Mouse (Mus musculus) liver, embryonic 14.5 days (tissue): ENCODE data around the gene Arpc4. TPM values are rescaled to one million over a fixed set of nuclear protein-coding genes. Genes with fewer than 3 reads are reported as not detected.

Experiments
- ATAC-seq: fragments of 200-750 bp; cut with Nextera tagmentation; 2 replicates; pipeline ENCODE4 v1.8.0; 2017; ENCODE audit warnings: moderate number of reproducible peaks, mild to moderate bottlenecking, moderate library complexity; ENCODE audit not compliant: insufficient read depth
- DNase-seq, 3 experiments: peaks; one replicate each; pipeline ENCODE4 v3.0.0-alpha.2; 2012 to 2013; ENCODE audit warnings: low read depth in 3 of 3, low spot score in 3 of 3
- H3K27ac ChIP-seq: fragments of 300-500 bp; sonication (generic); 2 replicates; pipeline ENCODE4 v1.5.1; 2014; ENCODE audit warnings: moderate library complexity, mild to moderate bottlenecking, control low read depth, inconsistent platforms
- H3K27me3 ChIP-seq: fragments of 300-500 bp; sonication (generic); 2 replicates; pipeline ENCODE4 v1.6.1; 2014; ENCODE audit warnings: mild to moderate bottlenecking, low read length, moderate library complexity; ENCODE audit not compliant: control insufficient read depth, insufficient read depth
- H3K36me3 ChIP-seq: fragments of 300-500 bp; sonication (generic); replicated peaks from 2 replicates; pipeline ENCODE4 v1.6.1; 2014; ENCODE audit warnings: low read depth; ENCODE audit not compliant: control insufficient read depth, insufficient read depth
- H3K4me1 ChIP-seq, 2 experiments: fragments of 200-500 bp in 1 of 2; fragments of 300-500 bp in 1 of 2; sonication (generic) in 1 of 2; replicated peaks; 2 replicates each; pipeline ENCODE4 v1.6.1; 2012 to 2014; ENCODE audit warnings: antibody characterized with exemption in 1 of 2, inconsistent platforms in 1 of 2, low read length in 1 of 2; ENCODE audit not compliant: control insufficient read depth in 2 of 2, insufficient read depth in 2 of 2
- H3K4me2 ChIP-seq: fragments of 300-500 bp; sonication (generic); 2 replicates; pipeline ENCODE4 v1.6.1; 2014; ENCODE audit warnings: low read depth, mild to moderate bottlenecking, control low read depth, moderate library complexity
- H3K4me3 ChIP-seq, 2 experiments: fragments of 200-500 bp in 1 of 2; fragments of 300-500 bp in 1 of 2; sonication (generic) in 1 of 2; 2 replicates each; pipeline ENCODE4 v1.5.1; 2012 to 2014; ENCODE audit warnings: low read depth in 2 of 2, low read length in 2 of 2, mild to moderate bottlenecking in 2 of 2, control low read depth in 1 of 2, inconsistent platforms in 1 of 2, moderate library complexity in 1 of 2; ENCODE audit not compliant: insufficient read depth in 1 of 2
- H3K9ac ChIP-seq: fragments of 300-500 bp; sonication (generic); replicated peaks from 2 replicates; pipeline ENCODE4 v1.6.1; 2014; ENCODE audit warnings: mild to moderate bottlenecking, control low read depth, moderate library complexity
- H3K9me3 ChIP-seq: fragments of 300-500 bp; sonication (generic); 2 replicates; pipeline ENCODE4 v1.6.1; 2016; ENCODE audit warnings: low read length, mixed read lengths; ENCODE audit not compliant: control insufficient read depth
- CTCF ChIP-seq: IDR thresholded peaks from 2 replicates; pipeline ENCODE4 v1.5.1; 2016; ENCODE audit warnings: antibody characterized with exemption, low read depth, control low read depth
- EP300 ChIP-seq: IDR thresholded peaks from 2 replicates; pipeline ENCODE4 v1.6.1; 2016; ENCODE audit warnings: antibody characterized with exemption, low read depth
- WGBS: fragments of 180-500 bp; shearing (Covaris S2); extraction: QIAGEN DNeasy Blood & Tissue Kit; methylation state at CpG from one replicate; pipeline ENCODE4 v1.1.7; 2014; ENCODE audit not compliant: insufficient replicate concordance; 5-methylcytosine and 5-hydroxymethylcytosine counted together
- polyA plus RNA-seq, 2 experiments: library from polyadenylated mRNA; depleted of rRNA in 1 of 2; stranded (reverse) in 1 of 2; unstranded in 1 of 2; fragments of >200 nt; fragmentation: Nextera tagmentation in 1 of 2; extraction: Ambion mirVana in 1 of 2; gene quantifications; 2 replicates each; pipeline versions ENCODE4 v1.2.1 to v1.2.3; 2012 to 2014

Gene Arpc4
- polyA plus RNA-seq, 2 experiments: 43.7 to 102 TPM

- Histone ChIP-seq H3K9me3 (no peaks in the 10 kb centered on the region), H3K27me3 (peaks cover 6% of the 10 kb centered on the region), H3K4me3 (peak overlapping the region in 1 of 2 experiments; percentile 30; a peak in 2 of 4 replicates), H3K27ac (no peak overlapping the region), H3K36me3 (peaks cover 34% of the 10 kb centered on the region), H3K4me2 (peak overlapping the region; percentile 58), H3K4me1 (0 out of 4 replicates have a peak, but pooled peaks cover 0 to 2% of the 10 kb centered on the region in 2 experiments), H3K9ac (no peak overlapping the region)
- DNase-seq (no peak), ATAC-seq (peak; percentile 21; the same call in 1 of the 2 replicates)
- 15% methylated on average over 10 of the region's 10 CpGs for WGBS
- TF ChIP-seq EP300 (no peak), CTCF (no peak)
These were observed 14.1 kb downstream of the Arpc4 start for GRCm38 (mm10) chr6:113392015-113392386.

DNA sequence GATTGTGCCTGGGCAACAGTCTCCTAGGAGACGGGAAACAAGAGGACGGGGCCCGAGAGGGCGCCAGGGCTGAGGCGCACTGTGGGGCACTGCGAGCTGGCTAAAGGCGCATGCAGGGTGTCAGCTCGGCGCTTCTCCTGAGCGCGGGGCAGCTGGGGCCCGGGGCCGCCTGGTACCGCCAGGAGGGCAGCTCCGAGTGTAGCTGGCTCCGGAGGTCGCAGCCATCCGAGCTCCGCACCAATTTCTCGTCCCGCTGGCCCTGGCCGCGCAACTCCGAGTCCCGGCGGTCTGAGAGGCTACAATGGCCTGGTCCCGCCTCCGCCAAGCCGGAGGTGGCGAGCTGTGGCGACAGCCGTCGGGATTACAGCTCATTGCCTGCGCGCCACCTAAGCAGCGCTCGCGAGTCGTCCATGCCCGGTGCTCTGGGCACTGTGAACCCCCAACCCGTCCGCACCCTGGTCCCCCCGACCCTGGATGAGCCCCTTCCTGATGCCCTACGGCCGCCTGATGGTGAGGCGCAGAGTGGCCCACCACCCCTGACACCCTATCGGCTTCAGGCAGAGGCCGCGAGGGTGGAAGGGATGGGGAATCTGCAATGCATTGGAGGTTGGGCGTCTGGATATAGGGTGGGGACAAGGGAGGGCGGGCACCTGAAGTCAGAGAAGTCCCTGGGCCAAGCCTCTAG, 14.6 kb downstream of the Arpc4 start:
- H3K27ac ChIP-seq: no peak overlapping the region
- 6% methylated on average over 50 of the region's 51 CpGs for WGBS
- TF ChIP-seq EP300 (no peak), CTCF (no peak)
- H3K9ac ChIP-seq: no peak overlapping the region
- ATAC-seq (peak; percentile 63), DNase-seq (no peak)
- H3K36me3 ChIP-seq: peaks cover 29% of the 10 kb centered on the region
- H3K27me3 ChIP-seq: peaks cover 6% of the 10 kb centered on the region
- H3K4me1 ChIP-seq: 0 out of 4 replicates have a peak, but pooled peaks cover 0 to 2% of the 10 kb centered on the region in 2 experiments
- peak overlapping the region; percentile 58 for H3K4me2 ChIP-seq
- no peaks in the 10 kb centered on the region for H3K9me3 ChIP-seq
- H3K4me3 ChIP-seq: peak overlapping the region in 1 of 2 experiments; percentile 30; a peak in 3 of 4 replicates

DNA sequence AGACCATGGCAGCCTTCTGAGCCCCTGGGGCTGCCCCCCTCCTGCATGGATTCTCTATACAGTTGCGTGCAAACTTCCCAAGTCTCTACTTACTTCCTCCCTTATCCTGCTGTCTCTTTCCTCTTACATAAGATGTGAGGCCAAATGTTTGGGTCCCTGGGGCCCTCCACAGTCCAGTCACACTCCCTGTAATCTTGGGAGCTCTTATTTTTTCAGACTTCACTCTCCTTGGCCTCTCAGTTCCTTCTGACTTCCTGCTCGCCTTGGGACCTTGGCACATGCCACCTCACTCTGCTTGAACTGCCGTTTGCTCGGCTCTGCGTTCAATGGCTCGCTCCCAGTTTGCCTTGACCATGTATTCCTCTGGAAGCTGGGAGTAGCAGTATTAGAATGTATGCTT, 16.0 kb downstream of the Arpc4 start:
- WGBS: 68% methylated on average over 6 of the region's 6 CpGs
- H3K9ac ChIP-seq: no peak overlapping the region
- H3K4me3 ChIP-seq: no peak overlapping the region
- no peaks in the 10 kb centered on the region for H3K9me3 ChIP-seq
- peaks cover 15% of the 10 kb centered on the region for H3K36me3 ChIP-seq
- H3K4me2 ChIP-seq: no peak overlapping the region
- DNase-seq (no peak), ATAC-seq (no peak)
- H3K27me3 ChIP-seq: peaks cover 6% of the 10 kb centered on the region
- TF ChIP-seq CTCF: no peak
- no peak for TF ChIP-seq EP300
- H3K27ac ChIP-seq: no peak overlapping the region
- H3K4me1 ChIP-seq: 0 out of 4 replicates have a peak, but pooled peaks cover 0 to 2% of the 10 kb centered on the region in 2 experiments

GRCm38 (mm10) chr6:113394811-113395210, 16.9 kb downstream of the Arpc4 start:
- H3K27ac ChIP-seq: no peak overlapping the region
- ATAC-seq: no peak
- H3K9ac ChIP-seq: no peak overlapping the region
- H3K27me3 ChIP-seq: peaks cover 6% of the 10 kb centered on the region
- no peak overlapping the region for H3K4me2 ChIP-seq
- H3K4me1 ChIP-seq: 0 out of 4 replicates have a peak, but pooled peaks cover 0 to 2% of the 10 kb centered on the region in 2 experiments
- no peak for DNase-seq
- no peaks in the 10 kb centered on the region for H3K9me3 ChIP-seq
- TF ChIP-seq CTCF (no peak), EP300 (no peak)
- H3K4me3 ChIP-seq: no peak overlapping the region
- peaks cover 7% of the 10 kb centered on the region; the same call in 1 of the 2 replicates for H3K36me3 ChIP-seq
- 86% methylated on average over 11 of the region's 11 CpGs for WGBS

DNA sequence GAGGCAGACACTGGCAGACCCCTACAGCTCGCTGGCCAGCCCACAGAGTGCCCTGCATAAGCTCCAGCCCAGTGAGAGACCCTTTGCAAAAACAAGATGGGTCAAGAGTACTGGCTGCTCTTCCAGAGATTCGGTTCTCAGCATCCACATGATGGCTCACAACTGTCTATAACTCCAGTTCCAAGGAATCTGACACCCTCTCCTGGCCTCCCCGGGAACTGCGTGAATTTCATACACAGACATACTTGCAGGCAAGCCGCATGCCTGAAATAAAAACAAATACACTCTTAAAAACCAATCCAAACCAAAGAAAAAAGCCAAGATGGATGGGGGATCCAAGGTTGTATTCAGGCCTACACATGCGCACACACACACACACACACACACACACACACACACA, 17.6 kb downstream of the Arpc4 start:
- DNase-seq (no peak), ATAC-seq (no peak)
- Histone ChIP-seq H3K4me1 (0 out of 4 replicates have a peak, but pooled peaks cover 0 to 2% of the 10 kb centered on the region in 2 experiments), H3K27ac (no peak overlapping the region), H3K9ac (no peak overlapping the region), H3K4me3 (no peak overlapping the region), H3K36me3 (no peaks in the 10 kb centered on the region; the same call in 1 of the 2 replicates), H3K4me2 (no peak overlapping the region), H3K9me3 (no peaks in the 10 kb centered on the region), H3K27me3 (peaks cover 6% of the 10 kb centered on the region)
- TF ChIP-seq EP300 (no peak), CTCF (peak; percentile 19; the same call in 1 of the 2 replicates)
- whole genome bisulfite sequencing: 84% methylated on average over 6 of the region's 6 CpGs
